In the genomic region with DNA sequence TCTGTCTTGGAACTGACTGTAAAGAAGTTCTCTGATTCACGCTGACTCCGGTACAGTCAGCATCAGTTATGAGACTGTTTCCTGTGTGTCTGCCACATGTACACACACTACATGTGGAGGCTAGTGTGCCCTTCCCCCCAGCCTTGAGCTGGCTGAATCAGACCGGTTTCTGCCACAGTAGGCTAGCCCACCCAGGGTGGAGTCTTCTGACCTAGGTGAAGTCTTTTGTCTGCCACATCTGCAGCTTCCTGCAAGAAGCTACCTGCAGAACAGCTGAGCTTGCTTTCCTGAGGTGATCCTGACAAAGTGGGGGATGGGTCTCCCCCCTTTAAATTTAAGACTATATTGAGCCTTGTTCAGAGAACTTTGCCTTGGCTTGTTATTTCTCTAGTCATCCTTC, we compare ENCODE assay signal across 8 mouse cellular contexts. TPM values are rescaled to one million over a fixed set of nuclear protein-coding genes. Genes with fewer than 3 reads are reported as not detected.
DNase-seq lines count a peak whose midpoint lies in the region; ATAC-seq and TF ChIP-seq lines count a peak whose summit lies in the region.

A gene (minus strand): TSS at position 146 of the 400 bp plus-strand sequence.

- WGBS in lung, postnatal 0 days, result 73% methylated on average over 3 of the region's 3 CpGs
- WGBS in heart, embryonic 10.5 days, result 81% methylated on average over 3 of the region's 3 CpGs
- WGBS in midbrain, embryonic 16.5 days, result 79% methylated on average over 3 of the region's 3 CpGs

- H3K4me3 ChIP-seq in lung, postnatal 0 days (ENCODE audit: low read depth, low read length), result peak within 1 kb of the TSS; percentile 92
- H3K4me3 ChIP-seq in heart, embryonic 10.5 days, result peak within 1 kb of the TSS; percentile 84
- peak within 1 kb of the TSS; percentile 99 for H3K4me3 ChIP-seq in midbrain, embryonic 16.5 days (ENCODE audit: low read depth, low read length)

- 0 out of 2 replicates have a peak, but pooled peaks cover 5% of the 10 kb centered on the region for H3K4me1 ChIP-seq in lung, postnatal 0 days (ENCODE audit: insufficient read depth, low read depth, low read length)
- H3K4me1 ChIP-seq in heart, embryonic 10.5 days, result peaks cover 8% of the 10 kb centered on the region; the same call in 1 of the 2 replicates
- peaks cover 9% of the 10 kb centered on the region for H3K4me1 ChIP-seq in midbrain, embryonic 16.5 days (ENCODE audit: control insufficient read depth, insufficient read depth, low read length)

- no peak for TF ChIP-seq EP300 in lung, postnatal 0 days (IDR thresholded peaks at IDR 0.05)

- peak within 1 kb of the TSS; percentile 87 for H3K4me2 ChIP-seq in lung, postnatal 0 days (replicated peaks; ENCODE audit: low read depth, low read length)
- peak within 1 kb of the TSS; percentile 97 for H3K4me2 ChIP-seq in midbrain, embryonic 16.5 days (ENCODE audit: low read length)

- TF ChIP-seq CTCF in lung, postnatal 0 days (IDR thresholded peaks at IDR 0.05), result no peak

- H3K27ac ChIP-seq in lung, postnatal 0 days (ENCODE audit: low read length), result peak within 1 kb of the TSS; percentile 90; the same call in 1 of the 2 replicates
- peak within 1 kb of the TSS; percentile 98 for H3K27ac ChIP-seq in heart, embryonic 10.5 days
- H3K27ac ChIP-seq in midbrain, embryonic 16.5 days (ENCODE audit: low read length), result peak within 1 kb of the TSS; percentile 86

- H3K36me3 ChIP-seq in lung, postnatal 0 days (ENCODE audit: insufficient read depth, low read length), result 0 out of 2 replicates have a peak, but pooled peaks cover 3% of the 10 kb centered on the region
- H3K36me3 ChIP-seq in heart, embryonic 10.5 days, result peaks cover 18% of the 10 kb centered on the region
- H3K36me3 ChIP-seq in midbrain, embryonic 16.5 days (ENCODE audit: control insufficient read depth, insufficient read depth, low read length), result 0 out of 2 replicates have a peak, but pooled peaks cover 2% of the 10 kb centered on the region

- ATAC-seq in lung, postnatal 0 days, result no peak
- no peak for ATAC-seq in common myeloid progenitor, adult 5-6 weeks (replicated peaks; ENCODE audit: low read depth, poor library complexity, severe bottlenecking)
- no peak for ATAC-seq in midbrain, embryonic 16.5 days

- H3K9me3 ChIP-seq in lung, postnatal 0 days (ENCODE audit: low read length), result no peaks in the 10 kb centered on the region
- H3K9me3 ChIP-seq in heart, embryonic 10.5 days, result no peaks in the 10 kb centered on the region
- H3K9me3 ChIP-seq in midbrain, embryonic 16.5 days (replicated peaks; ENCODE audit: control insufficient read depth, low read length, poor library complexity, severe bottlenecking), result no peaks in the 10 kb centered on the region

- H3K27me3 ChIP-seq in lung, postnatal 0 days (replicated peaks; ENCODE audit: insufficient read depth, low read length), result no peaks in the 10 kb centered on the region
- H3K27me3 ChIP-seq in heart, embryonic 10.5 days (ENCODE audit: insufficient read depth, poor library complexity, severe bottlenecking), result no peaks in the 10 kb centered on the region
- H3K27me3 ChIP-seq in midbrain, embryonic 16.5 days (ENCODE audit: control insufficient read depth, insufficient read depth, low read depth, low read length), result no peaks in the 10 kb centered on the region

- DNase-seq in lung, postnatal 0 days (ENCODE audit: low spot score), result no peak
- no peak for DNase-seq in lung, postnatal 10 days
- DNase-seq in heart, embryonic 10.5 days (ENCODE audit: low spot score), result no peak
- no peak for DNase-seq in layer of hippocampus, postnatal 36 days
- DNase-seq in frontal cortex, postnatal 36 days (ENCODE audit: low spot score in 2 of 2), result no peak
- DNase-seq in kidney, postnatal 4 days, result no peak

- H3K9ac ChIP-seq in lung, postnatal 0 days (replicated peaks; ENCODE audit: low read depth), result peak within 1 kb of the TSS; percentile 92; the same call in 1 of the 2 replicates
- peak within 1 kb of the TSS; percentile 97 for H3K9ac ChIP-seq in midbrain, embryonic 16.5 days (ENCODE audit: low read depth, low read length)

RNA-seq across cellular contexts. Expression of the gene that starts here (rescaled TPM):
- polyA plus RNA-seq in lung, postnatal 0 days (2015; fragmentation: Nextera tagmentation; extraction: Ambion mirVana), result 82.8 and 91.2 TPM in 2 replicates
- 182 and 188 TPM in 2 replicates for total RNA-seq in common myeloid progenitor, adult 5-6 weeks (2017)
- 154 and 197 TPM in 2 replicates for polyA plus RNA-seq in heart, embryonic 10.5 days (2016; fragmentation: Nextera tagmentation; extraction: Ambion mirVana)
- total RNA-seq in layer of hippocampus, postnatal 36 days (2021), result 10 to 100 TPM; 88.9 to 90.0 TPM
- polyA plus RNA-seq in midbrain, embryonic 16.5 days (2015; fragmentation: Nextera tagmentation; extraction: Ambion mirVana), result 163 and 172 TPM in 2 replicates
